Mouse (Mus musculus): ENCODE measurements at regions not wholly inside any gene's neighbourhood (a gene's known extent, or its start where the extent isn't known, plus 50 kb on each side); places are given as distances from the start of the nearest gene placed in this dataset.

DNA sequence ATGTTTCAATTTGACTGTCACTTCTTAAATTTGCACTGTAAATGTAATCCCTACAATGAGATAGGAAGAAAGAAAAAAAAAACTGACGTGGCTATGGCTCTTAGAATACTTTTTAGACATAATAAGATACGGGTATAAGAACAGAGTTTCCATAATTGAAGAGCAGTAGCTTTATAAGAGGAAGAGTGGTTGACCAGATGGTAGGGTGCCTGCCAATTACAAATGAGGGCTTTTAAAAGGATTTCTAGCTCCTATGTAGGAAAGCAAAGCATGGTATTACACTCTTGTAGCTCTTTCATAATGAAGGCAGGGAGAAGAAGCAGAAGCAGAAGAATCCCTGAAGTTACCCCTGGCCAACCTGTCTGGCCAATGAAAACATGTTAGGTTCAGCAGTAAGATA, 239.7 kb upstream of the Car10 start:
- Histone ChIP-seq H3K4me3 (ENCODE audit: low read depth, low read length) (no peak overlapping the region), H3K4me1 (ENCODE audit: insufficient read depth) (no peaks in the 10 kb centered on the region), H3K36me3 (replicated peaks; ENCODE audit: insufficient read depth, low read length) (no peaks in the 10 kb centered on the region), H3K9me3 (ENCODE audit: low read length) (no peaks in the 10 kb centered on the region), H3K9ac (replicated peaks) (no peak overlapping the region), H3K4me2 (ENCODE audit: low read depth, low read length) (no peak overlapping the region), H3K27me3 (ENCODE audit: insufficient read depth, low read length) (no peaks in the 10 kb centered on the region), H3K27ac (ENCODE audit: low read depth) (no peak overlapping the region)
- DNase-seq = no peak
- TF ChIP-seq CTCF (IDR thresholded peaks at IDR 0.05; ENCODE audit: low read depth) (no peak), EP300 (IDR thresholded peaks at IDR 0.05; ENCODE audit: low read depth) (no peak)
- ATAC-seq = no peak
- 55% methylated on average over 2 of the region's 2 CpGs for WGBS (ENCODE audit: insufficient replicate concordance)

DNA sequence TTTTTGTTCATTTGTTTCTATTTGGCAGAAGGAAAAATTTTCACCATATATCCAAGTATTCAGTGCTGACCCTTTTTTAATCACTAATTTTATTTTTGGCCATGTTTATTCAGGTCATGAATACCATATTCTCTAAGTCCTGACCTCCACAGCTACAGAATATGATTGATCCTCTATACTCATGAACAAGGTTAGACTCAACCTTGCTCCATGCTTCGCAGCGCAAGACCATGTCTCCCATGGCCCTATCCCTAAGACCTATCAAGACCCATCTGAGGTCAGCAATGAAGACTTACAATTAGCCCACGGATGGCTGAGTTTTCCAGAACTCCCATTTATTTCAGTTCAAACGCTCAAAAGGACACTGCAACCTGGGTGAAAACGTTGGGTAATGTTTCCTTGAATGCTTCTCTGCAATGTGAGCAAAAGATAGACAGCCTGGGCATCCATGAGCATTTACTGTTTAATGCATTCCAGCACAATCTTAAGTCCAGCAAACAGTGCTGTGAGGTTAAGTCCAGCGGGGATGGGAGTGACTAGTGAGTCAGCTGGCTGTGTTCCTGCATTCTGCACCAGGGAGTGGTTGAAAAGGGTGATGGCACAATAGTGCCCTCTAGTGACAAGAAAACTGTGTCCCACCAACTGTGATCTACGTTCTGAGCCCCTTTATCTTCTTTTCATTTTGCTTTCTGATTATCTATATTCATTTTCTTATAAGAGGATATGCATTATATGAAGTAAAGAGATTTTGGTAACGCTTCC, 208.0 kb upstream of the Car10 start:
- no peak for DNase-seq
- no peak for ATAC-seq
- Histone ChIP-seq H3K4me1 (ENCODE audit: insufficient read depth) (no peaks in the 10 kb centered on the region), H3K4me3 (ENCODE audit: low read depth, low read length) (no peak overlapping the region), H3K27ac (ENCODE audit: low read depth) (no peak overlapping the region), H3K36me3 (replicated peaks; ENCODE audit: insufficient read depth, low read length) (no peaks in the 10 kb centered on the region), H3K4me2 (ENCODE audit: low read depth, low read length) (no peak overlapping the region), H3K27me3 (ENCODE audit: insufficient read depth, low read length) (no peaks in the 10 kb centered on the region), H3K9me3 (ENCODE audit: low read length) (no peaks in the 10 kb centered on the region), H3K9ac (replicated peaks) (no peak overlapping the region)
- 41% methylated on average over 8 of the region's 8 CpGs for WGBS (ENCODE audit: insufficient replicate concordance)
- TF ChIP-seq EP300 (IDR thresholded peaks at IDR 0.05; ENCODE audit: low read depth) = no peak
- peak; percentile 53 for TF ChIP-seq CTCF (IDR thresholded peaks at IDR 0.05; ENCODE audit: low read depth)

DNA sequence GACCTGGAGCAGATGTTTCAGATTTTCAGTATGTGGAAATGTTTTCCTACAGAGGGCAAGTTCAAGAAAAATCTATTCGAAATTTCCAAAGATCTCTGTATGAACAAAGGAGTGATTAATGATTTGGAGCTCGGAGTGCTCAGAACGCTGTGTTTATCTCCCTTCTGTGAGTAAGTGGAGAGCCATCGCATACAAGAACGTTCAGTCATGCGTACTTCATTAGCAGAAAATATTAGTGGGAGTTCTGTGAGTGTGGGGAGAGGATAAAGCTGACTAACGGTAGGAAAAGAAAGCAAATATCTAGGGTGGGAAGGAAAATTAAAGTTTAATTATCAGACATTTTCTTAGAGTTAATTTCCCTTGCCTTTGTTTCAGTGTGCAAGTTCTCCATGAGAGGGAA, 198.5 kb upstream of the Car10 start:
- Histone ChIP-seq H3K4me1 (ENCODE audit: insufficient read depth) (no peaks in the 10 kb centered on the region), H3K9ac (replicated peaks) (no peak overlapping the region), H3K36me3 (replicated peaks; ENCODE audit: insufficient read depth, low read length) (no peaks in the 10 kb centered on the region), H3K9me3 (ENCODE audit: low read length) (no peaks in the 10 kb centered on the region), H3K4me3 (ENCODE audit: low read depth, low read length) (no peak overlapping the region), H3K4me2 (ENCODE audit: low read depth, low read length) (no peak overlapping the region), H3K27ac (ENCODE audit: low read depth) (no peak overlapping the region), H3K27me3 (ENCODE audit: insufficient read depth, low read length) (no peaks in the 10 kb centered on the region)
- WGBS (ENCODE audit: insufficient replicate concordance) = 74% methylated on average over 7 of the region's 7 CpGs
- ATAC-seq (no peak), DNase-seq (no peak)
- TF ChIP-seq EP300 (IDR thresholded peaks at IDR 0.05; ENCODE audit: low read depth) (no peak), CTCF (IDR thresholded peaks at IDR 0.05; ENCODE audit: low read depth) (no peak)

Data from liver, postnatal 0 days (tissue).